Mouse (Mus musculus) urinary bladder, adult 18-20 months (tissue): ENCODE results near the gene Hrc.

ENCODE experiments used
- DNase-seq, 2 experiments: peaks; one replicate each; pipeline ENCODE4 v3.0.0; 2022; ENCODE audit warnings: low spot score in 2 of 2, mixed read lengths in 2 of 2

Gene Hrc

GRCm38 (mm10) chr7:45366652-45367019, 31.5 kb downstream of the Hrc start, which contains the start of gene Ppfia3:
Gene Ppfia3 (minus strand): TSS chr7:45367019.
- no peak for DNase-seq

GRCm38 (mm10) chr7:45367020-45367880, 32.2 kb downstream of the Hrc start:
- peak; percentile 95 to 98 for DNase-seq

GRCm38 (mm10) chr7:45368178-45368577, 33.1 kb downstream of the Hrc start:
- no peak for DNase-seq

GRCm38 (mm10) chr7:45369022-45369745, 34.1 kb downstream of the Hrc start:
- DNase-seq: no peak

- peak in 1 of 2 experiments; percentile 21 for DNase-seq
Measured at GRCm38 (mm10) chr7:45369836-45370474, 34.9 kb downstream of the Hrc start.

GRCm38 (mm10) chr7:45370475-45371311, 35.6 kb downstream of the Hrc start, which contains the start of gene Lin7b:
Gene Lin7b (minus strand): TSS chr7:45370583.
- DNase-seq: peak; percentile 83 to 89

GRCm38 (mm10) chr7:45372371-45372770, 37.3 kb downstream of the Hrc start:
- no peak for DNase-seq

- no peak for DNase-seq
Measured at GRCm38 (mm10) chr7:45374620-45375019, 39.5 kb downstream of the Hrc start.

GRCm38 (mm10) chr7:45376057-45376456, 41.0 kb downstream of the Hrc start:
- no peak for DNase-seq

- DNase-seq: no peak
Measured at GRCm38 (mm10) chr7:45386077-45386476, 51.0 kb downstream of the Hrc start.
